Mouse (Mus musculus) olfactory bulb, adult 2 months (tissue): Measurements from ENCODE around the gene Sim2. TPM values are rescaled to one million over a fixed set of nuclear protein-coding genes. Genes with fewer than 3 reads are reported as not detected.

Experiments used
- H3K27ac ChIP-seq: fragments of 200-500 bp; 2 replicates; pipeline ENCODE4 v1.5.1; 2012; ENCODE audit warnings: low read depth, low read length; ENCODE audit not compliant: insufficient read depth
- H3K4me1 ChIP-seq: fragments of 200-500 bp; 2 replicates; pipeline ENCODE4 v1.6.1; 2012; ENCODE audit warnings: low read length; ENCODE audit not compliant: control insufficient read depth, insufficient read depth
- H3K4me3 ChIP-seq: fragments of 200-500 bp; 2 replicates; pipeline ENCODE4 v1.5.1; 2012; ENCODE audit warnings: mild to moderate bottlenecking, low read depth, low read length, moderate library complexity; ENCODE audit not compliant: insufficient read depth
- CTCF ChIP-seq: fragments of 200-500 bp; IDR thresholded peaks from 2 replicates; pipeline ENCODE4 v1.5.1; 2012; ENCODE audit warnings: low read depth, mild to moderate bottlenecking, low read length, moderate library complexity; ENCODE audit not compliant: insufficient read depth
- POLR2A ChIP-seq: fragments of 200-500 bp; IDR thresholded peaks from 2 replicates; pipeline ENCODE4 v1.6.1; 2012; ENCODE audit warnings: mild to moderate bottlenecking, low read depth, low read length, moderate library complexity; ENCODE audit not compliant: insufficient read depth
- WGBS: fragments of 180-500 bp; shearing (Covaris S2); methylation state at CpG from one replicate; pipeline ENCODE4 v1.1.7; 2018; 5-methylcytosine and 5-hydroxymethylcytosine counted together
- polyA plus RNA-seq: library from polyadenylated mRNA; stranded (reverse); fragments of >200 nt; gene quantifications from 2 replicates; pipeline ENCODE4 v1.2.4, GENCODE M21; 2012; ENCODE audit warnings: low replicate concordance; ENCODE audit not compliant: missing spikeins, insufficient read depth, insufficient read length

Sim2 gene
- polyA plus RNA-seq, 1 experiment = not detected

DNA sequence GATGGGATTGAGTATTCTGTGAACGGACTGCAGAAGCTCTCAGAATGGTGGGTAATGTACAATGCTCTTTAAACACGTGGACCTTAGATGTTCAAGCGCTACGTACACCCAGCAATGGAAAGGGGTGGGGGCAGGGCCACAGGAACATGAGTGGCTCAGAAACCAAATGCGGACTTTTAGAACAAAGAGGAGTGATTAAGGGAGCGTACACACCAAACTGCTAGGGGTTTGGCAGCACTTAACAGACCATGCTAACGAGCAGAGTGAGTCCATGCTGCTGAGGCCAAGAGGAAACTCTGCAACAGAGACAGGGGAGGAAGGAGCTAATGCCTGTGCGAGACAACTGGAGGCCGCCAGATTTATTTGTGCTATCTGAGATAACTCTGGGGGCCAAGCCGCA, 58.6 kb downstream of the Sim2 start:
- H3K27ac ChIP-seq = no peak overlapping the region
- H3K4me1 ChIP-seq = peaks cover 20% of the 10 kb centered on the region
- no peak overlapping the region for H3K4me3 ChIP-seq
- WGBS = 25% methylated on average over 10 of the region's 10 CpGs
- TF ChIP-seq CTCF (no peak), POLR2A (no peak)

DNA sequence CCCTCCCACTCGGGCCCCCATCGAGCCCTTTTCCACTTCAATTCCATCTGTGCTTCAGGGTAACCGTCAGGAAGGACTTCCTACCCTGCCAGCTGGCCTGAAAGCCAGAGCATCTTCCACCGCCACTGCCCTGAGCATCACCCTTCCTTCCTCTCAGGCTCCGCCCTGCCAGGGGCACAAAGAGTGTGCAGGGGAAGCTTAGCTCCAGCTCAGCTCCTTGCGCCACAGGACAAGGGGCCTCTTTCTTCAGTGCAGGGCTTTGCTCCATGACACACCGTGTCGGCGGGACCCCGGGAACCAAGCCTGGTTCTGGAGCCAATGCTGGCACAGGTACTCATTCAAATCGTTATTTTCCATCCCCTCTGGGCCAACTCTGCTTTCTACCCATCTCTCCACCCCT, 63.4 kb downstream of the Sim2 start:
- TF ChIP-seq CTCF (no peak), POLR2A (no peak)
- WGBS = 58% methylated on average over 11 of the region's 11 CpGs
- no peak overlapping the region for H3K27ac ChIP-seq
- H3K4me3 ChIP-seq = no peak overlapping the region
- H3K4me1 ChIP-seq = peaks cover 6% of the 10 kb centered on the region

DNA sequence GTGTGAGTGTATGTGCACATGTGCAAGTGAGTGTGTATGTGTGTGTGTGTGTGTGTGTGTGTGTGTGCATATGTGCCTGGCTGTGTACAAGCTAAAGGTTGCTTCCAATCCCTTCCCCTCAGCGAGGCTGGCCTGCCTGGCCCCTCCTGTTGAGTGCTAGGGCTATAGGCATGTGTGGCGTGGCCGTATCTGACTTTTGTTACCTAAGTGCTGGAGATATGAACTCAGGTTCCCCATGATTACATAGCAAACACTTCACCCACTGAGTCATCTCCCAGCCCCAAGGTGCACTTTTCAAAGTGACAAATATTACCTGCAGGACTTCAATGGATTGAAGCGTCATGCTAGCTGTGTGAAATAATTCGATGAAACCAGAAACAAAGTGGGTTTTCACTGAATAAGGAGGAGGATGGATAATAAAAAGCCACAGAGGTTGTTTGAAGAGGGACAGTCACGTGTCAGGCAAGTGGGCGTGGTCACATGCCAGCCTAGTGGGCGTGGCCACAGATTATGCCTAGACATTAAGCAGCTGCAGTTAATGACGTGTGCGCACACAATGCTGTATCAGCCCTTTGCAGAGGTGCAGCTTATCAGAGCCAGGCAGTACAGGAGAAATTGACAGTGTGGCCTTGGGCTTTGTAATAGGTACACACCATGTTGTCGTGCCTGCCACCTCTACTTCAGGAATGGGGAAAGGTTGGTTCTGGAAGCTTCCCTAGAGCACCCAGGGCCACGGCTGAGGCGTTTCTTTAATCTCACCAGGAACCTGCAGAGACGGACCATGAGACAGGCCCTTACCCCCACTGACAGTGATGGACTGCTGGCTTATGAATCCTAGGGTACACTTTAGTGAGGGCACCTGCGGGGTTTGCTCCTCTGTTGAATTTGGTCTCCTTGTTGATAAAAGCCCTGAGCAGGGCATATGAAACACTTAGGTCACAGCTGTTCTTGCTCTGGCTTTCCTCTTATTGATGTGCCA, 65.7 kb downstream of the Sim2 start:
- 89% methylated on average over 15 of the region's 15 CpGs for WGBS
- peaks cover 12% of the 10 kb centered on the region for H3K4me1 ChIP-seq
- H3K4me3 ChIP-seq = no peak overlapping the region
- TF ChIP-seq POLR2A (no peak), CTCF (no peak)
- no peak overlapping the region for H3K27ac ChIP-seq

DNA sequence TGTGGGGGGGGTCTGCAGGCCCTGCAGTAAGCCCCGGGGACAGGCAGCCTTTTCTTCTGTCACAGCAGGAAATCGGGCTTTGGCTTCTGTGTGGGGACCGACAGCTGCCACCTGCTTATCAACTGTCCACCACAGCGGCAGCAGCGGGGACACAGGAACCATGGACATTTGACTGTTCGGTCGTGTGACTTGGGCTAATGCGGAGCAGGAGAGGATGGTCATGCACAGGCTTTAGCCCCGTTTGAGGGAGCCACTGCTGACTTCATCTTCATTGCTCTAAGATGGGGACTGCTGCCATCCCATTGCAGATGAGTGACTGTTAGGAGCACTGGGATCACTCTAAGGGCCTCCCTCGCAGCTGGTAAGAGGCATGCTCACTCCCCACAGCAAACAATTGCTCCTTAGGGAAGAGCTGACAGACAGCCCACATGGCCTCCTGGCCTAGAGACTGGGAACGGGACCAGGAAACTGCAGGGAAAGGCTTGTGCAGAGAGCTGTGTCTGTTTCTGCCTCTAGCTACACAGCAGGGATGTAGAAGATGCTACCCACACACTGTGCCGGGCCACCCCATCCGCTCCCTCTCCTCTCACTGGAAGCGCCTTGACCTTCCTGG, 70.4 kb downstream of the Sim2 start:
- Histone ChIP-seq H3K4me1 (peaks cover 16% of the 10 kb centered on the region), H3K4me3 (no peak overlapping the region), H3K27ac (no peak overlapping the region)
- 47% methylated on average over 14 of the region's 14 CpGs for WGBS
- no peak for TF ChIP-seq POLR2A
- no peak for TF ChIP-seq CTCF

DNA sequence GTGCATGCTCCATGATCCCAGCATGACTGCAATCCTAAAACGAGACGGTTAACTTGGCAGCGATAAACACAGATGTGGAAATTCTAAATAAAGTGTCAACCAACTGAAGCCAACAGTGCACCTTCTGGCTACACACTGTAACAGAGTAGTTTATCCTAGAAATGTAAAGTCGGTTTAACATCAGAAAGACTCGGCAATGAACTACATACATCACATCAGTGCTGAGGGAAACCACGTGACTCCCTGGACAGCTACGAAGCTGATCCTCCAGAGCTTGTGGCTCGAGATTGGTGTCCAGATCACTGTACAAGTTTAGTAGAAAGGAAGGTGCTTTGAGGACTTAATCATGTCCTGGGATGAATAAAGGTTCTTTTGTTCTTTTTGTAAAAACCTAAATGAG, 73.1 kb downstream of the Sim2 start:
- Histone ChIP-seq H3K4me1 (peaks cover 16% of the 10 kb centered on the region), H3K27ac (no peak overlapping the region), H3K4me3 (no peak overlapping the region)
- WGBS = 67% methylated on average over 8 of the region's 8 CpGs
- TF ChIP-seq POLR2A (no peak), CTCF (no peak)

DNA sequence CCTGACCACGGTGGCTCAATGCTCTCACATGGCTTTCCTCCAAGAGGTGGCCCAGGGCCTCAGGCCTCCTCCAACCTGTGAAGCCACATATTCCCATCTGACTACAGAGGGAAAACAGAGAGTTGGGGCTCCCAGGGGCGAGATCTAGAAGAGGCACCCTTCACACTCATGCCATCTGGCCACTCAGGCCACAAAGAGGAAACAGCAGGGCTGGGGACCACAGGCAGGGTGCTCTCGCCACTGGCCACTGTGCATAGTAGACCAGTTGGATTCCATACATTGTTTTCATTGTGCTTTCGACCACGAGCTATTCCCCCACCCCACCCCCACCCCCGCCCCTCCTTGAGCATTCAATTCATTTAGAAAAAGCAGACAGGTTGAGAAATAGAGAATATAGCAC, 77.3 kb downstream of the Sim2 start:
- Histone ChIP-seq H3K4me1 (no peaks in the 10 kb centered on the region), H3K4me3 (no peak overlapping the region), H3K27ac (no peak overlapping the region)
- TF ChIP-seq POLR2A (no peak), CTCF (no peak)
- WGBS = 70% methylated on average over 6 of the region's 6 CpGs

DNA sequence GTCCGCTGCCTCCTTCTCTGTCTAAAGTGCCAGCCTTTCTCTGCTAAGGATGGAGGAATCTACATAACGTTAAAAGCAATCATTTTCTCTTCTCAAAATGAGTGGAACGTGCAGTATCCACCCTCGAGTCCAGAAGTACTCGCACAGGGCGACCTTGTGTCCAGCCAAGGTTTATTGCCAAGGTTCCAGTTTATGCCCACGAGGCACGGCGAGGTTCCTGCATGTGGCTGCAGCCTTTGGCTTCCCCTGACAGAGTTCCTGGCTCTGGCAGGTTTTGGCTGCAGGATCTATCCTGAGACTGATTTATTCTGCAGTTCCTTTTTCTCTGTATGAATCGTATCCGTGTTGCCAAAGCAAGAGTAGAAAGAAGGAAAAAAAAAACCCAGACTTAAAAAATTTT, 78.3 kb downstream of the Sim2 start:
- WGBS = 73% methylated on average over 11 of the region's 11 CpGs
- H3K4me1 ChIP-seq = no peaks in the 10 kb centered on the region
- no peak overlapping the region for H3K27ac ChIP-seq
- H3K4me3 ChIP-seq = no peak overlapping the region
- TF ChIP-seq POLR2A (no peak), CTCF (no peak)

DNA sequence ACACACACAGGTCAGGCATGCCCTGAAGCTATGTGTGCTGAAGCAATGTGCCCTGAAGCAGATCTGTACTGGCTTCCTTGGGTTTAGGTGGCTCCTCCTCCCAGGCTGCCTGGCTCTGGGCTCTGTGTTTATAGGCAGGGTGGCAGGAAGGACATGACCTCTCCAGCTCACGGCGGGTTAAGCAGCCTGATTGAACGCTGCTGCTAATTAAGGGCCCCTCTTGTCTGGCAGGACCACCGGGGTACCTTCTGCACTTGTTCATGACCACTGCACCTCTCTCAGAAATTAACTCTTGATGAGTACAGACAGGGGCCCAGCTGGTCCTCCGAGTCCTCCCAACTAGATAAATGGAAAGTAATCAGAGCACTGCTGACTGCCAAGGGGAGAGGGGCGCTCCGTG, 79.5 kb downstream of the Sim2 start:
- H3K4me1 ChIP-seq = no peaks in the 10 kb centered on the region
- TF ChIP-seq POLR2A (no peak), CTCF (no peak)
- 52% methylated on average over 7 of the region's 7 CpGs for WGBS
- H3K27ac ChIP-seq = no peak overlapping the region
- no peak overlapping the region for H3K4me3 ChIP-seq

DNA sequence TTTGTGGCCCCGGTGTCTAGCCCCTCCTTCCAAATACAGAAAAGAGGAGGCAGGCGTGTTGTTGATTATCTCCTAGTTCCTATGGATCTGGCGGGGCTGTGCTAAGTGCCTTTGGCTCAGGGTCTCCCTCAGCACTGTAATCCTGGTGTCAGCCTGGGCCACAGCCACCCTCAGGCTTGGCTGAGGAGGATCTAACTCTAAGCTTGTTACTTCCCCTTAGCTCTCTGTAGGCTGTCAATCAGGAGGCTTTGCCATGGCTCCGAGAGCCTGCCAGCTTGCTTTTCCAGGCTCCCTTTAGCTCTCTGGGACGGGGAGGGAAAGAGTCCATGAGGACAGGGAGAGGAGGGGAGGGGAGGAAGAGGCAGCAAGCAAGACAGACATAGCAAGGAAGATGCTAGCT, 80.2 kb downstream of the Sim2 start:
- Histone ChIP-seq H3K4me1 (no peaks in the 10 kb centered on the region), H3K4me3 (no peak overlapping the region), H3K27ac (no peak overlapping the region)
- WGBS = 56% methylated on average over 5 of the region's 5 CpGs
- TF ChIP-seq POLR2A = no peak
- no peak for TF ChIP-seq CTCF
